Mouse (Mus musculus) midbrain, embryonic 11.5 days (tissue): ENCODE measurements around the gene Zkscan5. TPM values are rescaled to one million over a fixed set of nuclear protein-coding genes. Genes with fewer than 3 reads are reported as not detected.

ENCODE experiments used
- ATAC-seq: fragments of 200-750 bp; cut with Nextera tagmentation; 2 replicates; pipeline ENCODE4 v1.8.0; 2017; ENCODE audit warnings: moderate TSS enrichment, moderate library complexity; ENCODE audit not compliant: low FRiP score
- DNase-seq: peaks from one replicate; pipeline ENCODE4 v3.0.0; 2015; ENCODE audit warnings: low spot score; ENCODE audit errors: missing footprints
- H3K27ac ChIP-seq: fragments of 300-500 bp; sonication (generic); 2 replicates; pipeline ENCODE4 v1.5.1; 2014; ENCODE audit warnings: low read depth, low read length
- H3K27me3 ChIP-seq: fragments of 300-500 bp; sonication (generic); 2 replicates; pipeline ENCODE4 v1.6.1; 2014; ENCODE audit warnings: mild to moderate bottlenecking, low read length, moderate library complexity, mixed read lengths; ENCODE audit not compliant: control insufficient read depth, insufficient read depth
- H3K36me3 ChIP-seq: fragments of 300-500 bp; sonication (generic); 2 replicates; pipeline ENCODE4 v1.6.1; 2014; ENCODE audit warnings: mild to moderate bottlenecking, low read length, moderate library complexity, mixed read lengths; ENCODE audit not compliant: control insufficient read depth, insufficient read depth
- H3K4me1 ChIP-seq: fragments of 300-500 bp; sonication (generic); 2 replicates; pipeline ENCODE4 v1.6.1; 2014; ENCODE audit warnings: low read length; ENCODE audit not compliant: control insufficient read depth, insufficient read depth
- H3K4me2 ChIP-seq: fragments of 300-500 bp; sonication (generic); 2 replicates; pipeline ENCODE4 v1.6.1; 2014; ENCODE audit warnings: mild to moderate bottlenecking, moderate library complexity
- H3K4me3 ChIP-seq: fragments of 300-500 bp; sonication (generic); 2 replicates; pipeline ENCODE4 v1.5.1; 2014; ENCODE audit warnings: low read depth, low read length
- H3K9ac ChIP-seq: fragments of 300-500 bp; sonication (generic); 2 replicates; pipeline ENCODE4 v1.6.1; 2014; ENCODE audit warnings: low read length
- H3K9me3 ChIP-seq: fragments of 300-500 bp; sonication (generic); 2 replicates; pipeline ENCODE4 v1.6.1; 2016; ENCODE audit warnings: low read length; ENCODE audit not compliant: control insufficient read depth
- WGBS: fragments of 180-500 bp; shearing (Covaris S2); extraction: QIAGEN DNeasy Blood & Tissue Kit; methylation state at CpG from one replicate; pipeline ENCODE4 v1.1.7; 2014; 5-methylcytosine and 5-hydroxymethylcytosine counted together
- polyA plus RNA-seq: library from polyadenylated mRNA; unstranded; fragments of >200 nt; fragmentation: Nextera tagmentation; extraction: Ambion mirVana; gene quantifications from 2 replicates; pipeline ENCODE4 v1.2.1, GENCODE M21; 2014

The Zkscan5 gene
- 20.4 and 20.6 TPM in 2 replicates for polyA plus RNA-seq

GRCm38 (mm10) chr5:145203936-145204691, at the start of gene Zkscan5:
Zkscan5 (plus strand) TSS chr5:145204562.
- peak; percentile 99 for DNase-seq
- WGBS: under 1% methylated on average over 22 of the region's 22 CpGs
- no peaks in the 10 kb centered on the region for H3K27me3 ChIP-seq

GRCm38 (mm10) chr5:145161361-145161760, 43.0 kb upstream of the Zkscan5 start:
- Histone ChIP-seq H3K9me3 (no peaks in the 10 kb centered on the region), H3K27ac (no peak overlapping the region), H3K4me3 (no peak overlapping the region), H3K27me3 (no peaks in the 10 kb centered on the region), H3K9ac (no peak overlapping the region), H3K4me2 (no peak overlapping the region), H3K36me3 (peaks cover 19% of the 10 kb centered on the region), H3K4me1 (peaks cover 7% of the 10 kb centered on the region)
- DNase-seq: no peak
- ATAC-seq: no peak
- WGBS: 95% methylated on average over 14 of the region's 14 CpGs

More at GRCm38 (mm10) chr5:145203936-145204691, at the start of gene Zkscan5:
- H3K36me3 ChIP-seq: no peaks in the 10 kb centered on the region
- peak within 1 kb of the TSS; percentile 58 for H3K4me3 ChIP-seq
- H3K9me3 ChIP-seq: no peaks in the 10 kb centered on the region
- H3K4me2 ChIP-seq: peak within 1 kb of the TSS; percentile 49
- H3K4me1 ChIP-seq: peaks cover 14% of the 10 kb centered on the region
- ATAC-seq: peak; percentile 96
- H3K27ac ChIP-seq: peak within 1 kb of the TSS; percentile 74
- H3K9ac ChIP-seq: peak within 1 kb of the TSS; percentile 79

GRCm38 (mm10) chr5:145164710-145165109, 39.7 kb upstream of the Zkscan5 start:
- Histone ChIP-seq H3K4me1 (peaks cover 14% of the 10 kb centered on the region), H3K4me2 (no peak overlapping the region), H3K9ac (no peak overlapping the region), H3K27me3 (no peaks in the 10 kb centered on the region), H3K36me3 (peaks cover 13% of the 10 kb centered on the region; the same call in 1 of the 2 replicates), H3K4me3 (no peak overlapping the region), H3K27ac (no peak overlapping the region), H3K9me3 (no peaks in the 10 kb centered on the region)
- ATAC-seq (no peak), DNase-seq (no peak)
- WGBS: 73% methylated on average over 3 of the region's 3 CpGs

GRCm38 (mm10) chr5:145165184-145165583, 39.2 kb upstream of the Zkscan5 start:
- ATAC-seq (no peak), DNase-seq (no peak)
- H3K9me3 ChIP-seq: no peaks in the 10 kb centered on the region
- H3K27ac ChIP-seq: no peak overlapping the region
- no peak overlapping the region for H3K4me3 ChIP-seq
- 86% methylated on average over 15 of the region's 15 CpGs for WGBS
- H3K27me3 ChIP-seq: no peaks in the 10 kb centered on the region
- no peak overlapping the region for H3K9ac ChIP-seq
- H3K36me3 ChIP-seq: peaks cover 13% of the 10 kb centered on the region; the same call in 1 of the 2 replicates
- no peak overlapping the region for H3K4me2 ChIP-seq
- peaks cover 14% of the 10 kb centered on the region for H3K4me1 ChIP-seq

- DNase-seq (peak; percentile 100), ATAC-seq (peak; percentile 94)
- under 1% methylated on average over 51 of the region's 51 CpGs for WGBS
- Histone ChIP-seq H3K9ac (peak within 1 kb of the TSS; percentile 90), H3K9me3 (no peaks in the 10 kb centered on the region), H3K4me3 (peak within 1 kb of the TSS; percentile 89), H3K27ac (peak within 1 kb of the TSS; percentile 70), H3K4me2 (peak within 1 kb of the TSS; percentile 88), H3K36me3 (peaks cover 12% of the 10 kb centered on the region; the same call in 1 of the 2 replicates), H3K4me1 (peaks cover 14% of the 10 kb centered on the region), H3K27me3 (no peaks in the 10 kb centered on the region)
Observed at GRCm38 (mm10) chr5:145166536-145167305, 37.6 kb upstream of the Zkscan5 start, which contains the start of the genes Ptcd1 and Cpsf4. Ptcd1 (minus strand) TSS chr5:145167108. Cpsf4 (plus strand) TSS chr5:145167213.

GRCm38 (mm10) chr5:145167306-145167661, 37.1 kb upstream of the Zkscan5 start:
- H3K4me3 ChIP-seq: peak overlapping the region; percentile 89
- H3K4me1 ChIP-seq: peaks cover 14% of the 10 kb centered on the region

GRCm38 (mm10) chr5:145178461-145178980, 25.8 kb upstream of the Zkscan5 start:
- H3K36me3 ChIP-seq: peaks cover 56% of the 10 kb centered on the region
- no peaks in the 10 kb centered on the region for H3K27me3 ChIP-seq
- H3K9me3 ChIP-seq: no peaks in the 10 kb centered on the region
- H3K4me1 ChIP-seq: no peaks in the 10 kb centered on the region
- no peak overlapping the region for H3K9ac ChIP-seq
- WGBS: 89% methylated on average over 18 of the region's 18 CpGs
- H3K27ac ChIP-seq: no peak overlapping the region
- no peak overlapping the region for H3K4me2 ChIP-seq
- no peak overlapping the region for H3K4me3 ChIP-seq
- DNase-seq: no peak
- ATAC-seq: no peak

More at GRCm38 (mm10) chr5:145167306-145167661, 37.1 kb upstream of the Zkscan5 start:
- H3K9ac ChIP-seq: peak overlapping the region; percentile 90
- ATAC-seq (peak; percentile 80), DNase-seq (no peak)
- no peaks in the 10 kb centered on the region for H3K9me3 ChIP-seq
- H3K4me2 ChIP-seq: peak overlapping the region; percentile 88
- no peak overlapping the region for H3K27ac ChIP-seq
- H3K27me3 ChIP-seq: no peaks in the 10 kb centered on the region
- H3K36me3 ChIP-seq: peaks cover 15% of the 10 kb centered on the region; the same call in 1 of the 2 replicates
- WGBS: under 1% methylated on average over 28 of the region's 28 CpGs

- no peak overlapping the region for H3K4me3 ChIP-seq
- no peak overlapping the region for H3K27ac ChIP-seq
- peaks cover 37% of the 10 kb centered on the region for H3K36me3 ChIP-seq
- ATAC-seq (no peak), DNase-seq (no peak)
- H3K9ac ChIP-seq: no peak overlapping the region
- no peaks in the 10 kb centered on the region for H3K27me3 ChIP-seq
- 92% methylated on average over 2 of the region's 2 CpGs for WGBS
- H3K9me3 ChIP-seq: no peaks in the 10 kb centered on the region
- H3K4me1 ChIP-seq: peaks cover 2% of the 10 kb centered on the region
- H3K4me2 ChIP-seq: no peak overlapping the region
Observed at GRCm38 (mm10) chr5:145185244-145185643, 19.1 kb upstream of the Zkscan5 start.
